Mouse (Mus musculus) heart, embryonic 12.5 days (tissue): ENCODE results near the gene Babam1. TPM values are rescaled to one million over a fixed set of nuclear protein-coding genes. Genes with fewer than 3 reads are reported as not detected.
"Not testable (repeated sequence)": the region's sequence is repeated elsewhere in the genome, so short reads cannot be mapped to it uniquely, and the experiment has no call there.

Experiments
- ATAC-seq: fragments of 200-750 bp; cut with Nextera tagmentation; 2 replicates; pipeline ENCODE4 v1.8.0; 2017; ENCODE audit warnings: moderate TSS enrichment, moderate library complexity; ENCODE audit not compliant: insufficient number of reproducible peaks, low FRiP score
- H3K27ac ChIP-seq: fragments of 300-500 bp; sonication (generic); 2 replicates; pipeline ENCODE4 v1.5.1; 2016; ENCODE audit warnings: mild to moderate bottlenecking, moderate library complexity; ENCODE audit not compliant: poor library complexity, severe bottlenecking
- H3K27me3 ChIP-seq: fragments of 300-500 bp; sonication (generic); replicated peaks from 2 replicates; pipeline ENCODE4 v1.6.1; 2016; ENCODE audit warnings: mild to moderate bottlenecking, moderate library complexity
- H3K36me3 ChIP-seq: fragments of 300-500 bp; sonication (generic); 2 replicates; pipeline ENCODE4 v1.6.1; 2016; ENCODE audit warnings: mild to moderate bottlenecking, moderate library complexity
- H3K4me1 ChIP-seq: fragments of 300-500 bp; sonication (generic); replicated peaks from 2 replicates; pipeline ENCODE4 v1.6.1; 2016; ENCODE audit warnings: mild to moderate bottlenecking
- H3K4me2 ChIP-seq: fragments of 300-500 bp; sonication (generic); 2 replicates; pipeline ENCODE4 v1.6.1; 2016; ENCODE audit warnings: mild to moderate bottlenecking, moderate library complexity
- H3K4me3 ChIP-seq: fragments of 300-500 bp; sonication (generic); 2 replicates; pipeline ENCODE4 v1.5.1; 2016; ENCODE audit warnings: mild to moderate bottlenecking
- H3K9ac ChIP-seq: fragments of 300-500 bp; sonication (generic); 2 replicates; pipeline ENCODE4 v1.6.1; 2016; ENCODE audit warnings: mild to moderate bottlenecking, moderate library complexity
- H3K9me3 ChIP-seq: fragments of 300-500 bp; sonication (generic); replicated peaks from 2 replicates; pipeline ENCODE4 v1.6.1; 2016; ENCODE audit warnings: mild to moderate bottlenecking, moderate library complexity
- WGBS: fragments of 180-500 bp; shearing (Covaris S2); methylation state at CpG from one replicate; pipeline ENCODE4 v1.1.7; 2016; 5-methylcytosine and 5-hydroxymethylcytosine counted together
- polyA plus RNA-seq: library from polyadenylated mRNA; unstranded; fragments of >200 nt; fragmentation: Nextera tagmentation; extraction: Ambion mirVana; gene quantifications from 2 replicates; pipeline ENCODE4 v1.2.1, GENCODE M21; 2016

Babam1 gene
- polyA plus RNA-seq, 1 experiment from 2014 or later: 77.6 TPM

- no peak overlapping the region for H3K9ac ChIP-seq
- H3K27ac ChIP-seq: no peak overlapping the region
- WGBS: 92% methylated on average over 4 of the region's 4 CpGs
- no peaks in the 10 kb centered on the region for H3K9me3 ChIP-seq
- peaks cover 33% of the 10 kb centered on the region for H3K36me3 ChIP-seq
- no peak for ATAC-seq
- H3K27me3 ChIP-seq: no peaks in the 10 kb centered on the region
- H3K4me1 ChIP-seq: peaks cover 18% of the 10 kb centered on the region
- H3K4me2 ChIP-seq: no peak overlapping the region
- no peak overlapping the region for H3K4me3 ChIP-seq
Observed at GRCm38 (mm10) chr8:71408231-71408630, 11.6 kb downstream of the Babam1 start.

- H3K4me2 ChIP-seq: no peak overlapping the region
- H3K36me3 ChIP-seq: peaks cover 32% of the 10 kb centered on the region
- H3K27me3 ChIP-seq: no peaks in the 10 kb centered on the region
- peaks cover 10% of the 10 kb centered on the region for H3K4me1 ChIP-seq
- H3K9me3 ChIP-seq: no peaks in the 10 kb centered on the region
- WGBS: 42% methylated on average over 11 of the region's 11 CpGs
- no peak overlapping the region for H3K4me3 ChIP-seq
- H3K27ac ChIP-seq: no peak overlapping the region
- no peak overlapping the region for H3K9ac ChIP-seq
- ATAC-seq: no peak
Observed at GRCm38 (mm10) chr8:71411535-71412273, 15.0 kb downstream of the Babam1 start.

DNA sequence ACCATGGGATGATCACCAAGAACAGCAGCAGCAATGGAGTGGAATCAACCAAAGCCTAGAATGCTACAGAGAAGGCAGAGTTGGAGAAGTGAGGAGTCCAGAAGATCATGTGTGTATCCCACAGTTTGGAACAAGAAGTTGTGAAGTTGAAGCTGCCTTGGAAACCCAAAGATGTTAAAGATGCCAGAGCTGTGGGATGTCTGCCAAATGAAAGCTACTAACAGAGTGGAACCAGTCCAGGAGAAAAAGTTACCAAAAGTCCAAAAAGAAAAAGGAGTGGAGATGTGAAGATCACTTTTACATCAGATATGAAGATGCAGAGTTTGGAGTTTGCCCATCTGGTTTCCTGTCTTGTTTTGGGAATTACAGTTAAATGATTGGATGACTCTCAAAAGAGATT is 25.5 kb downstream of the Babam1 start:
- no peaks in the 10 kb centered on the region for H3K36me3 ChIP-seq
- H3K9me3 ChIP-seq: peaks cover 32% of the 10 kb centered on the region
- no peak overlapping the region for H3K9ac ChIP-seq
- no peaks in the 10 kb centered on the region; the same call in 1 of the 2 replicates for H3K27me3 ChIP-seq
- no peak for ATAC-seq
- no peak overlapping the region for H3K4me2 ChIP-seq
- H3K4me1 ChIP-seq: no peaks in the 10 kb centered on the region
- no peak overlapping the region for H3K27ac ChIP-seq
- H3K4me3 ChIP-seq: no peak overlapping the region

DNA sequence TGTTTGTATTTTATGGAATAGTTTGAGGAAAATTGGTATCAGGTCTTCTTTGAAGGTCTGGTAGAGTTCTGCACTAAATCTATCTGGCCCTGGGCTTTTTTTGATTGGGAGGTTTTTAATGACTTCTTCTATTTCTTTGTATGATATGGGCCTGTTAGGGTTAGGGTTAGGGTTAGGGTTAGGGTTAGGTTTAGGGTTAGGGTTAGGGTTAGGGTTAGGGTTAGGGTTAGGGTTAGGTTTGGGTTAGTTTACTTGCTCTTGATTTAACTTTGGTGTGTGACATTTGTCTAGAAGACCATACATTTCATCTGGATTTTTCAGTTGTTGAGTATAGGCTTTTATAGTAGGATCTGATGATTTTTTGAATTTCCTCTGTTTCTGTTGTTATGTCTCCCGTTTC is 36.3 kb downstream of the Babam1 start:
- H3K27ac ChIP-seq, H3K27me3 ChIP-seq, H3K4me2 ChIP-seq, H3K9ac ChIP-seq, H3K4me1 ChIP-seq, H3K4me3 ChIP-seq, ATAC-seq, H3K9me3 ChIP-seq, H3K36me3 ChIP-seq: not testable (repeated sequence)
- 74% methylated on average over 1 of the region's 1 CpGs for WGBS

DNA sequence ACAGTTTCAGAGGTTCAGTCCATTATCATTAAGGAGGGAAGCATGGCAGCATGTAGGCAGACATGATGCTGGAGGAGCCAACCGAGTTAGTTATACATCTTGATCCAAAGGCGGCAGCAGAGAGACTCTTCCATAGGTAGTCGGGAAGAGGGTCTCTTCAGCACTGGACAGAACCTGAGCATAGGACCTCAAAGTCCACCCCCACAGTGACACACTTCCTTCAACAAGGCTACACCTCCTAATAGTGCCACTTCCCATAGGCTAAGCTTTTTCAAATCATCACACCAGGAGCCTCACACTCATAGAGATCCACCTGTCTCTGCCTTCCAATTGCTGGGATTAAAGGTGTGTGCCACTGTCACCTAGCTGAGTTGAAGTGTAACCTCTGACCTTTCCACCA is 40.4 kb downstream of the Babam1 start:
- Histone ChIP-seq H3K4me3 (no peak overlapping the region), H3K4me1 (no peaks in the 10 kb centered on the region), H3K27ac (no peak overlapping the region), H3K9ac (no peak overlapping the region), H3K4me2 (no peak overlapping the region), H3K27me3 (peaks cover 3% of the 10 kb centered on the region), H3K9me3 (0 out of 2 replicates have a peak, but pooled peaks cover 2% of the 10 kb centered on the region), H3K36me3 (no peaks in the 10 kb centered on the region)
- no peak for ATAC-seq
- WGBS: 51% methylated on average over 3 of the region's 3 CpGs

GRCm38 (mm10) chr8:71441404-71441803 is 44.7 kb downstream of the Babam1 start:
- ATAC-seq: no peak
- 2% methylated on average over 7 of the region's 7 CpGs for WGBS
- Histone ChIP-seq H3K4me3 (no peak overlapping the region), H3K36me3 (no peaks in the 10 kb centered on the region), H3K27me3 (peaks cover 24% of the 10 kb centered on the region), H3K4me1 (no peaks in the 10 kb centered on the region), H3K4me2 (no peak overlapping the region), H3K27ac (no peak overlapping the region), H3K9me3 (no peaks in the 10 kb centered on the region), H3K9ac (no peak overlapping the region)

DNA sequence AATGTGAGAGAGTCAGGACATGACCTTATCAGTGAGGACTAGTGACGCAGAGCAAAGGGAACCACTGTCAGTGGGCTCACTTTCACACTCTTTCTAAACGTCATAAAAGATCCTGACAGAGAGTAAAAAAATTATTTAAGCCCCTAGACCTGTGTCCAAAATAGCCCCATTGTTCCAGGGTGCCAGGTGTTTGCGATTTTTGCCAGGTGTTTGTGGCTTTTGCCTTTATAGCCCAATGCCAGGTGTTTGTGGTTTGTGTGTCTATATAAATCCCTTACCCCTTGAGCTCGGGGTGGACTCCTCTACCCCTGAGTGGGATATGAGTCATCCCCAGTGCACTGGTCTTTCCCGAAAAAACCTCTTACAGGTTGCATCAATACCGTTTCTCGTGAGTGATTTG is 48.4 kb downstream of the Babam1 start:
- WGBS: 69% methylated on average over 7 of the region's 7 CpGs
- H3K4me1 ChIP-seq: no peaks in the 10 kb centered on the region
- no peak for ATAC-seq
- H3K9ac ChIP-seq: no peak overlapping the region
- no peak overlapping the region for H3K4me3 ChIP-seq
- H3K27ac ChIP-seq: no peak overlapping the region
- H3K36me3 ChIP-seq: no peaks in the 10 kb centered on the region
- H3K4me2 ChIP-seq: no peak overlapping the region
- no peaks in the 10 kb centered on the region; the same call in 1 of the 2 replicates for H3K9me3 ChIP-seq
- peaks cover 24% of the 10 kb centered on the region for H3K27me3 ChIP-seq

DNA sequence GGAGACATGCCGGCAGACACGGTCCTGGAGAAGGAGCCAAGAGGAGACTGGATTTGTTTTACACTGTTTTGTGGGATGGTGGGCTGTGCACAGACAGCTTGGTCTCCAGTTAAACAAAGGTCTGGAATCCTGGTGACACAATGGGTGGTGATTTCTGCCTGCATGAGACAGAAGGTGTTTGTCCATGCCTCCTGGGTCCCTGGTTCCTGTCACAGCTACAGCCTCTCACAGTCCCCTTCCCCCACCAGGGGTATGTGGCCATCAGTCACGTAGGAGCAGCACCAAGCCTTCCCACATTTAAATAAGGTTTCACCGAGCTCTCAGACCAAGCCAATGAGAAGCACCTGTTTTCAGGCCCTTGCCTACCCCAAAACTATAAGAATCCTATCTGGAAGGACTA is 54.7 kb downstream of the Babam1 start:
- Histone ChIP-seq H3K4me3 (no peak overlapping the region), H3K27me3 (peaks cover 8% of the 10 kb centered on the region; the same call in 1 of the 2 replicates), H3K36me3 (no peaks in the 10 kb centered on the region), H3K9ac (no peak overlapping the region), H3K9me3 (no peaks in the 10 kb centered on the region; the same call in 1 of the 2 replicates), H3K4me2 (no peak overlapping the region), H3K4me1 (no peaks in the 10 kb centered on the region), H3K27ac (no peak overlapping the region)
- 50% methylated on average over 4 of the region's 4 CpGs for WGBS
- no peak for ATAC-seq

GRCm38 (mm10) chr8:71451777-71452176 is 55.1 kb downstream of the Babam1 start:
- Histone ChIP-seq H3K9ac (no peak overlapping the region), H3K4me1 (no peaks in the 10 kb centered on the region), H3K4me2 (no peak overlapping the region), H3K4me3 (no peak overlapping the region), H3K27me3 (peaks cover 11% of the 10 kb centered on the region), H3K27ac (no peak overlapping the region), H3K9me3 (no peaks in the 10 kb centered on the region; the same call in 1 of the 2 replicates), H3K36me3 (peaks cover 1% of the 10 kb centered on the region)
- no peak for ATAC-seq
- 50% methylated on average over 11 of the region's 11 CpGs for WGBS

DNA sequence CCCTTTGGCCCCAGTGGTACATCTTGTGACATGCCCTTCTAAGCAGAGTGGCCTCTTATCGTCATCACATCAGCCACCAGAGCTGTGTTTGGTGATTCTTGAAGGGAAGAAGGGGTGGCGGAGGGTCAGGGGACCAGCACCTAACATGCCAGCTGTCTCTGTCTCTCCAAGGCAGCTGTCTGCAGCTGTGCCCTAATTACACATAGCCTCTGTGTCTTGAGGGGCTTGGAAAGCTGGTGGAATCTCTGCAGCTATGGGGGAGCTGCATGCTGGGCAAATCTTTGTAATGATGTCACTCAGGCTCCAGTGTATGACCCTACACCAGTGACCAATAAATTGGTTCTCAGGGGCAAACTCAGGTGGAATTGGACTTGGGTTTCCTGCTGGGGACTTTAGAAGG is 56.0 kb downstream of the Babam1 start:
- Histone ChIP-seq H3K27me3 (peaks cover 19% of the 10 kb centered on the region), H3K9ac (no peak overlapping the region), H3K9me3 (no peaks in the 10 kb centered on the region; the same call in 1 of the 2 replicates), H3K36me3 (peaks cover 10% of the 10 kb centered on the region), H3K4me3 (no peak overlapping the region), H3K4me1 (no peaks in the 10 kb centered on the region), H3K4me2 (no peak overlapping the region), H3K27ac (no peak overlapping the region)
- no peak for ATAC-seq
- 63% methylated on average over 2 of the region's 2 CpGs for WGBS
